Mouse (Mus musculus) stomach, postnatal 0 days (tissue): Measurements from ENCODE around the gene Alg3. TPM values are rescaled to one million over a fixed set of nuclear protein-coding genes. Genes with fewer than 3 reads are reported as not detected.
A peak's percentile ranks its signal among the peaks of the same experiment; 100 is the strongest.

Source experiments
- ATAC-seq: fragments of 200-750 bp; cut with Nextera tagmentation; 2 replicates; pipeline ENCODE4 v1.8.0; 2017; ENCODE audit not compliant: low FRiP score, low TSS enrichment
- DNase-seq: peaks from one replicate; pipeline ENCODE4 v3.0.0-alpha.2; 2016; ENCODE audit warnings: low spot score
- H3K27ac ChIP-seq: fragments of 300-500 bp; sonication (generic); replicated peaks from 2 replicates; pipeline ENCODE4 v1.5.1; 2014; ENCODE audit warnings: mild to moderate bottlenecking, control low read depth
- H3K27me3 ChIP-seq: fragments of 300-500 bp; sonication (generic); 2 replicates; pipeline ENCODE4 v1.6.1; 2014; ENCODE audit warnings: low read length; ENCODE audit not compliant: control insufficient read depth, insufficient read depth
- H3K36me3 ChIP-seq: fragments of 300-500 bp; sonication (generic); 2 replicates; pipeline ENCODE4 v1.6.1; 2014; ENCODE audit warnings: low read length, mixed read lengths; ENCODE audit not compliant: control insufficient read depth, insufficient read depth
- H3K4me1 ChIP-seq: fragments of 300-500 bp; sonication (generic); replicated peaks from 2 replicates; pipeline ENCODE4 v1.6.1; 2014; ENCODE audit warnings: antibody characterized with exemption; ENCODE audit not compliant: control insufficient read depth, insufficient read depth
- H3K4me2 ChIP-seq: fragments of 300-500 bp; sonication (generic); replicated peaks from 2 replicates; pipeline ENCODE4 v1.6.1; 2014; ENCODE audit warnings: low read depth, mild to moderate bottlenecking, control low read depth, moderate library complexity
- H3K4me3 ChIP-seq: fragments of 300-500 bp; sonication (generic); 2 replicates; pipeline ENCODE4 v1.5.1; 2014; ENCODE audit warnings: low read depth, low read length, control low read depth
- H3K9ac ChIP-seq: fragments of 300-500 bp; sonication (generic); 2 replicates; pipeline ENCODE4 v1.6.1; 2014; ENCODE audit warnings: mild to moderate bottlenecking, low read length, control low read depth, mixed read lengths
- H3K9me3 ChIP-seq: fragments of 300-500 bp; sonication (generic); 2 replicates; pipeline ENCODE4 v1.6.1; 2016; ENCODE audit warnings: low read length; ENCODE audit not compliant: control insufficient read depth
- CTCF ChIP-seq: IDR thresholded peaks from 2 replicates; pipeline ENCODE4 v1.5.1; 2016; ENCODE audit warnings: antibody characterized with exemption, low read depth, mild to moderate bottlenecking, moderate library complexity
- EP300 ChIP-seq: optimal IDR thresholded peaks from 2 replicates; pipeline ENCODE3; 2016; ENCODE audit warnings: antibody characterized with exemption
- WGBS: fragments of 180-500 bp; shearing (Covaris S2); extraction: QIAGEN DNeasy Blood & Tissue Kit; methylation state at CpG from one replicate; pipeline ENCODE4 v1.1.7; 2014; 5-methylcytosine and 5-hydroxymethylcytosine counted together
- polyA plus RNA-seq: library from polyadenylated mRNA; unstranded; fragments of >200 nt; fragmentation: Nextera tagmentation; extraction: Ambion mirVana; gene quantifications from 2 replicates; pipeline ENCODE4 v1.2.1, GENCODE M21; 2015

Alg3 gene
- polyA plus RNA-seq, 1 experiment from 2014 or later, result 24.5 TPM

DNA sequence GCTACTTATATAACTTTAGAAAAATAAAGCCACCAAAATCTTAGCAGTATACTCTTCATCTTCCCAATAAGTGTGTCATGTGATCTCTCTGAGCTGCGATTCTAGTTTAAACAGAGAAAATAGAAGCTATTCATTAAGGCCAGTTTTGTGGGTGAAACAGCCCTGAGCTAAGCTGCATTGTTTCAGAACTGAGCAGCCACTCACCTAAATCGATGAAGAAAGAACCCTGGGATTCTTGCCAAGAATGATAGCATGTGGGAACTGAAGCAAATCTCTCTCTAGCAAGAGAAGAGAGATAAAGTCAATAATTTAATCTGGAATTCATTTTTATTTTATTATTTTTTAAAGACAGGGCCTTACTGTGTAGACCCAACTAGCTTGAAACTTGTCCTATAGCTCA lies 11.7 kb upstream of the Alg3 start:
- Histone ChIP-seq H3K9me3 (no peaks in the 10 kb centered on the region), H3K9ac (no peak overlapping the region), H3K4me1 (peaks cover 6% of the 10 kb centered on the region), H3K27ac (no peak overlapping the region), H3K27me3 (no peaks in the 10 kb centered on the region), H3K4me2 (no peak overlapping the region), H3K4me3 (no peak overlapping the region), H3K36me3 (no peaks in the 10 kb centered on the region)
- no peak for ATAC-seq
- TF ChIP-seq CTCF, result no peak
- no peak for TF ChIP-seq EP300
- WGBS, result 22% methylated on average over 2 of the region's 2 CpGs
- no peak for DNase-seq

DNA sequence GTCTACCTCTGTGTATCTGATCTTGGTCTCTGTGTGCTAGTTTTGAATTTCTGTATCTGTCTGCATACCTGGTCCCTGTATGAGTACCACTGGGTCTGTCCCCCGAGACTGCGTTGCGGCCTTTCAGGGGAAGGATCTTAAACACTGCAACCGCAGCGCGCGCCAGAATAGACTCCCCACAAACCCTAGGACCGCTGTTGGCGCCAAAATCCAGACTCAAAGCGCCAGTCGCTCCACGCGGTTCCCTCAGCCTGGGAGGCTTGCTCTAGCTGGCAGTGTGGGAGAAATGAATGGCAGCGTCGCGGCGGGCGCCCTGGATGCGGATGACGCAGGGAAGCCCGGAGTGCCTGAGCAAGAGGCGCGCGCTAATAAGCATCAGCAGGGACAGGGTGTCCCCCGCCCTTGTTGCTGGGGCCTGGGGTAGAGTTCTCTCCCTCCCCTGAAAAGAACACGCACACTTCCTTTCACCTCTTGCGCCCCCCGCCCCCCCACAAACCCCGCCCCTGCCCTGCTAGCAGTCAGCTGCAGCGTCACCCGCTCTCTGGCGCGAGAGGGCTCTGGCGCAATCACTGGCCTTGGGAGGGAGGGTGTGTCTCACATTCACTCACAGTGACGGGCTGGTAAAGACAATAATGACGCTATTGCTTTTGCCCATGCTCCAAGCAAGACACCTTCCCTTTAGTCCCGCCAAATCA lies 10.6 kb upstream of the Alg3 start:
- Histone ChIP-seq H3K4me1 (peaks cover 6% of the 10 kb centered on the region), H3K4me3 (peak overlapping the region; percentile 63), H3K27ac (no peak overlapping the region), H3K9me3 (no peaks in the 10 kb centered on the region), H3K9ac (peak overlapping the region; percentile 38), H3K27me3 (no peaks in the 10 kb centered on the region), H3K4me2 (peak overlapping the region; percentile 100), H3K36me3 (no peaks in the 10 kb centered on the region)
- DNase-seq (peak; percentile 67), ATAC-seq (peak; percentile 64)
- under 1% methylated on average over 36 of the region's 37 CpGs for WGBS
- TF ChIP-seq EP300, result no peak
- TF ChIP-seq CTCF, result no peak

DNA sequence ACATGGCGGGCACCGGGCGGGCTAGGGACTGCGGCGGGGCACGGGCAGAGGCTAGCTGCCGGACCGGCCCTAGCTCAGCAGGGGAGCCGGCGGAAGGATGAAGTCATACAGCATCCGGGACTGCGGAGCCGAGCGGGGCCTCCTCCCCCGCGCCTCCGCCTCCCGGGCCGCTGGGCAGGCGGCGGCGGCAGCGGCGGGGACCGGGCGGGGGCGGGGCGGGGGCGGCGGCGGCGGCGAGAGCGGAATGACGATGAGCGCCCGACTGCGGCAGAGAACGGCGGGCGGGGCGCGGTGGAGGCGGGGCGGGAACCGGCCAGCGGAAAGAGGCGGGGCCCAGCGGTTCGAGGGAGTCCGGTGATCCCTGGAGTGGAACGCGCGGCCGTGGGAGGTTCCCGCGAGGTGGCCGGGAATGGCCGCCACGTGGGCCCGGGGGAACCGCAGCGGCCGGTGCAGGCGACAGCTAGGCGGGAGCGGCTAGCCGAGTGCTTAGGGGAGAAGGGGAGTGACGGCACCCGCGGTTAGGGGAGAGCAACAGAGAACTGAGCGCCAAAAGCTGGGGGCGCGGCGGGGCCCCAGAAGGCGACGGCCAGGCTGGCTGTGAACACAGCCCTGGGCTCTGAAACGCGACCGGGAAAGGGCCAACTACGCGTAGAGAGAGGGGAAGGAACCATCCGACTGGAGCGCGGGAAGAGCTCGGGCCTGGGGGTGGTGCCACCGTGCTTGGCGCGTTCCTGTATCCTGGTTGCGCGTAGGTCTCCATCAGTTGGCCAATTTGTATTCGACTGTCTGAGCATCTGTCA lies 9.9 kb upstream of the Alg3 start, which contains the start of gene Camk2n2:
TSS of gene Camk2n2 (minus strand) at position 97 of the 800 bp plus-strand sequence.
- H3K9me3 ChIP-seq, result no peaks in the 10 kb centered on the region
- peak within 1 kb of the TSS; percentile 38 for H3K9ac ChIP-seq
- peak; percentile 77 for DNase-seq
- no peaks in the 10 kb centered on the region for H3K36me3 ChIP-seq
- peaks cover 6% of the 10 kb centered on the region for H3K4me1 ChIP-seq
- peak within 1 kb of the TSS; percentile 100 for H3K4me2 ChIP-seq
- 2% methylated on average over 34 of the region's 92 CpGs for WGBS
- no peak within 1 kb of the TSS for H3K27ac ChIP-seq
- TF ChIP-seq CTCF (no peak), EP300 (no peak)
- peak; percentile 67 for ATAC-seq
- H3K4me3 ChIP-seq, result peak within 1 kb of the TSS; percentile 63
- no peaks in the 10 kb centered on the region for H3K27me3 ChIP-seq

DNA sequence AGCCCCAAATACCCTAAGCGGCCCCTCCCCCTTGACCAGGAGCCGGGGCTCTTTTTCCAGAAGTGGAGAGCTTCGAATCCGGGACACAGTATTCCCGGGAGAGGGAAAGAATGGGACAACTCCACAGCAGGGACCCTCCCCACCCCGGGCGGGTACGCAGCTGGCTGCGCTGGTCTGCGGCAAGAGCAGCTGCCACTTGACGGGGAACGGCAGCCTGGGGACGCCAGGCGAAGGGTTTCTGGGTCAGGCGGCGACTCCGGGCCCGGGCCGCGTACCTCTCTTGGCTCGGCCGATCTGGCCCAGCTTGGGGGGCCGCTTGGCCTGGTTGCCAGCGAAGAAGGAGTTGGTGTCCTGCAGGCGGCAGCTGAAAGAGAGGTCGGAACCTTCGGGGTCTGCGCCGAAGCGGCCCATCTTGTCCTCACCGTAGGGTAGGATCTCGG lies 9.2 kb upstream of the Alg3 start:
- peak overlapping the region; percentile 100 for H3K4me2 ChIP-seq
- TF ChIP-seq EP300 (no peak), CTCF (no peak)
- ATAC-seq, result peak; percentile 21; the same call in 1 of the 2 replicates

DNA sequence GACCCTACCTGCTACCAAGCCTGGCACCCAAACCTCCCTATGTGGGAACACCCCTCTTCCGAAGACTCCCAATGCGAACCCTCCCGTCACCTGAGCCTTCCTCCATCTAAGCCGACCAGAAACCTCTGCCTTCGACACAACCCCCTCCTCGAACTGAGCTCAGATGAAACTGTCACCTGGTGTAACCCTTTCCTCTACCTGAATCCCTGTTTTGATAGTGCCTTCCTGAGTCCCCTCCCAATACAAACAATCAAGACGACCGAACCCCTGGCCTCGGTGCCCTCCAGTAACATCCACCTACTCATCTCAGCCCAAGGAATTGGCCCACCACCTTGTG lies 8.8 kb upstream of the Alg3 start:
- DNase-seq (no peak), ATAC-seq (peak; percentile 6; the same call in 1 of the 2 replicates)
- no peaks in the 10 kb centered on the region for H3K9me3 ChIP-seq
- no peaks in the 10 kb centered on the region for H3K27me3 ChIP-seq
- TF ChIP-seq EP300 (no peak), CTCF (no peak)
- H3K27ac ChIP-seq, result no peak overlapping the region
- H3K4me1 ChIP-seq, result peaks cover 6% of the 10 kb centered on the region
- WGBS, result 2% methylated on average over 9 of the region's 9 CpGs
- H3K36me3 ChIP-seq, result no peaks in the 10 kb centered on the region
- H3K9ac ChIP-seq, result no peak overlapping the region
- peak overlapping the region; percentile 63 for H3K4me3 ChIP-seq
- H3K4me2 ChIP-seq, result peak overlapping the region; percentile 100

More for the DNA sequence above, 9.2 kb upstream of the Alg3 start:
- Histone ChIP-seq H3K9me3 (no peaks in the 10 kb centered on the region), H3K36me3 (no peaks in the 10 kb centered on the region), H3K4me3 (peak overlapping the region; percentile 63), H3K9ac (peak overlapping the region; percentile 38; the same call in 1 of the 2 replicates), H3K4me1 (peaks cover 6% of the 10 kb centered on the region), H3K27me3 (no peaks in the 10 kb centered on the region), H3K27ac (no peak overlapping the region)
- under 1% methylated on average over 28 of the region's 32 CpGs for WGBS
- DNase-seq, result no peak
